Mouse (Mus musculus) C2C12 (cell line): Measurements from ENCODE around the gene Rnf222.

Experiments
- CEBPB ChIP-seq: IDR thresholded peaks from one replicate; pipeline ENCODE4 v1.6.1; 2011; ENCODE audit warnings: low read depth, mild to moderate bottlenecking, control low read depth, moderate library complexity
- CTCF ChIP-seq: IDR thresholded peaks from one replicate; pipeline ENCODE4 v1.5.1; 2011; ENCODE audit not compliant: control insufficient read depth, insufficient read depth, insufficient read length
- MAX ChIP-seq: IDR thresholded peaks from one replicate; pipeline ENCODE4 v1.6.1; 2011; ENCODE audit warnings: mild to moderate bottlenecking, control low read depth
- MYOD1 ChIP-seq: IDR thresholded peaks from one replicate; pipeline ENCODE4 v1.6.1; 2011; ENCODE audit warnings: low read depth; ENCODE audit not compliant: control insufficient read depth, insufficient read length
- MYOG ChIP-seq: IDR thresholded peaks from one replicate; pipeline ENCODE4 v1.6.1; 2011; ENCODE audit not compliant: control insufficient read depth, insufficient read length; ENCODE audit errors: extremely low read depth
- USF1 ChIP-seq: IDR thresholded peaks from one replicate; pipeline ENCODE4 v1.6.1; 2011; ENCODE audit warnings: low read depth, mild to moderate bottlenecking, control low read depth, moderate library complexity

GRCm38 (mm10) chr11:68897838-68898237 lies 9.5 kb downstream of the Rnf222 start:
- no peak for TF ChIP-seq CTCF
- peak; percentile 67 for TF ChIP-seq USF1
- no peak for TF ChIP-seq MAX
- no peak for TF ChIP-seq CEBPB
- TF ChIP-seq MYOD1, result peak; percentile 16
- TF ChIP-seq MYOG, result no peak
